Mouse (Mus musculus) heart, adult 2 months (tissue): ENCODE measurements around the gene 1520401A03Rik.
A peak's percentile ranks its signal among the peaks of the same experiment; 100 is the strongest.

Experiments
- CTCF ChIP-seq: fragments of 200-600 bp; IDR thresholded peaks from 2 replicates; pipeline ENCODE4 v1.8.1; 2022; ENCODE audit warnings: antibody characterized with exemption, mild to moderate bottlenecking, moderate library complexity
- POLR2A ChIP-seq: fragments of 200-500 bp; IDR thresholded peaks from 2 replicates; pipeline ENCODE4 v1.6.1; 2011; ENCODE audit warnings: mild to moderate bottlenecking, low read depth, low read length, control low read depth; ENCODE audit not compliant: insufficient read depth

GRCm38 (mm10) chr17:23726758-23727142 is 4.2 kb upstream of the 1520401A03Rik start:
- TF ChIP-seq CTCF (peak; percentile 33), POLR2A (peak; percentile 78)
